Mouse (Mus musculus) ES-E14 (cell line): ENCODE measurements around the gene Rarb. TPM values are rescaled to one million over a fixed set of nuclear protein-coding genes. Genes with fewer than 3 reads are reported as not detected.

Source experiments
- DNase-seq: peaks from one replicate; pipeline ENCODE4 v3.0.0-alpha.2; 2013; ENCODE audit warnings: low read depth, low spot score
- H3K27ac ChIP-seq: 2 replicates; pipeline ENCODE4 v1.5.1; 2012; ENCODE audit warnings: low read depth, mild to moderate bottlenecking, low read length, moderate library complexity, mixed read lengths; ENCODE audit not compliant: poor library complexity, insufficient read depth, severe bottlenecking
- H3K36me3 ChIP-seq: 2 replicates; pipeline ENCODE4 v1.6.1; 2012; ENCODE audit warnings: mild to moderate bottlenecking, low read length, moderate library complexity, mixed read lengths; ENCODE audit not compliant: control insufficient read depth, poor library complexity, insufficient read depth, severe bottlenecking
- H3K4me1 ChIP-seq, 2 experiments: fragments of 150-350 bp in 1 of 2; sonication (generic) in 1 of 2; 2 replicates each; pipeline ENCODE4 v1.6.1; 2012; ENCODE audit warnings: low read length in 2 of 2, mild to moderate bottlenecking in 1 of 2, mixed read lengths in 1 of 2; ENCODE audit not compliant: control insufficient read depth in 2 of 2, insufficient read depth in 2 of 2, poor library complexity in 1 of 2
- H3K4me3 ChIP-seq, 2 experiments: fragments of 150-350 bp in 1 of 2; sonication (generic) in 1 of 2; 2 replicates each; pipeline ENCODE4 v1.5.1; 2012; ENCODE audit warnings: low read length in 2 of 2, low read depth in 1 of 2, mild to moderate bottlenecking in 1 of 2, mixed read lengths in 1 of 2; ENCODE audit not compliant: insufficient read depth in 1 of 2, poor library complexity in 1 of 2, severe bottlenecking in 1 of 2
- H3K9ac ChIP-seq: 2 replicates; pipeline ENCODE4 v1.6.1; 2012; ENCODE audit warnings: low read depth, mild to moderate bottlenecking, low read length, mixed read lengths; ENCODE audit not compliant: poor library complexity, insufficient read depth, severe bottlenecking
- H3K9me3 ChIP-seq: fragments of 150-350 bp; sonication (generic); 2 replicates; pipeline ENCODE4 v1.6.1; 2012; ENCODE audit warnings: low read depth, mild to moderate bottlenecking, low read length; ENCODE audit not compliant: control insufficient read depth, insufficient read depth
- CHD2 ChIP-seq: IDR thresholded peaks from 2 replicates; pipeline ENCODE4 v1.6.1; 2014; ENCODE audit warnings: mild to moderate bottlenecking, low read depth, low read length, inconsistent platforms
- HCFC1 ChIP-seq: IDR thresholded peaks from 2 replicates; pipeline ENCODE4 v1.6.1; 2012; ENCODE audit warnings: low read length, inconsistent platforms, borderline replicate concordance; ENCODE audit not compliant: insufficient read depth
- MAFK ChIP-seq: IDR thresholded peaks from 2 replicates; pipeline ENCODE4 v1.6.1; 2014; ENCODE audit warnings: mild to moderate bottlenecking, low read depth, low read length, inconsistent platforms; ENCODE audit not compliant: insufficient read depth
- ZC3H11A ChIP-seq: IDR thresholded peaks from 2 replicates; pipeline ENCODE4 v1.6.1; 2012; ENCODE audit warnings: low read depth, mild to moderate bottlenecking, inconsistent platforms, low read length, borderline replicate concordance
- ZNF384 ChIP-seq: IDR thresholded peaks from 2 replicates; pipeline ENCODE4 v1.6.1; 2012; ENCODE audit warnings: low read depth, low read length, inconsistent platforms
- in situ Hi-C, 2 experiments: fragments of 600-800 bp; cut with MboI; formaldehyde crosslinking; loops; one replicate each; pipeline ENCODE4 v1.15.1; 2025; ENCODE audit warnings: low sequenced_read_pairs in 2 of 2, inconsistent platforms in 1 of 2; ENCODE audit not compliant: unreplicated experiment in 2 of 2
- total RNA-seq: library from RNA; depleted of rRNA; stranded (reverse); fragments of 300-350 nt; gene quantifications from 2 replicates; pipeline ENCODE4 v1.2.3, GENCODE M21; 2012

The Rarb gene
- total RNA-seq, 1 experiment, result 1.2 TPM

DNA sequence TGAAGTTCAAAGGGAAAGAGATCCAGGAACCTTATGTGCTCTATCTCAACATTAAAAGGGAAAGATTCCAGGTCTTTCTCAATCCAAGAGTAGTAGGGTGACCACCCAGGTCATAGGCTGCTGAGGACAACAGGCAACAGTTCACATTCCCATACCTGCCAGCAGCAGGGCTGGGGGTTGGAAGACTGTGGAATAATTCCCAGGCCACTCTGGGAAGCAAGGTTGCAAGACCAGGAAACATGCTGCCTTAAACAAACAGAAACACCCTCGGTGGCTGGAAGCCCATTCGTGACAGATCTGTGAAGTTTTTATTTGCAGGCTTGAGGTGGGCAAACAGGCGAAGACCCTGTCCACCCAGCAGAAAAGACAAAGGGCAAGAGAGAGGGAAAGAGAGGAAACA is 303.2 kb downstream of the Rarb start:
- in situ Hi-C loops, result no loop called here
- TF ChIP-seq MAFK (no peak), ZC3H11A (no peak), CHD2 (no peak), ZNF384 (no peak)
- no peak for DNase-seq
- H3K4me3 ChIP-seq, result no peak overlapping the region
- no peaks in the 10 kb centered on the region for H3K9me3 ChIP-seq
- H3K36me3 ChIP-seq, result no peaks in the 10 kb centered on the region
- H3K9ac ChIP-seq, result no peak overlapping the region
- no peaks in the 10 kb centered on the region for H3K4me1 ChIP-seq
- no peak overlapping the region for H3K27ac ChIP-seq

DNA sequence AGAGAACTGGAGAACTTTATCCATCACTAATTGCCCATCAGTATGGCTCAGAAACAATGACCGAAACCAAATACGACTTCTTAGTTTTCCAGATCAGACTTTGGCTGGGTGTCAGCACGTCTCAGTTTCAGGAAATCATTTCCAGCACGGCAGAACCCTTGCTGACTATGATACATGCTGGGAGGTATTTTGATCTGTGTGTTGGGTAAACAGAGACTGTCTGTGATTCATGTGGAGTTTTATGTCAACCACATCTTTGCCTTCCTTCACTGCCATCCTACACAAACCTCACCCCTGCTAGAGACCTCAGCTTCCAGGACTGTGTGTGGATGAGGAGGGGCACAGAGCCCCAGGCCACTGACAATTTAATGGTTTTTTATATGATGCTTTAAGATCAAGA is 308.4 kb downstream of the Rarb start:
- H3K9ac ChIP-seq, result no peak overlapping the region
- no peaks in the 10 kb centered on the region for H3K9me3 ChIP-seq
- TF ChIP-seq ZC3H11A (no peak), CHD2 (no peak), MAFK (no peak), ZNF384 (no peak), HCFC1 (no peak)
- no peaks in the 10 kb centered on the region for H3K36me3 ChIP-seq
- no peak for DNase-seq
- no peak overlapping the region for H3K27ac ChIP-seq
- in situ Hi-C loops, result no loop called here
- no peaks in the 10 kb centered on the region for H3K4me1 ChIP-seq
- H3K4me3 ChIP-seq, result no peak overlapping the region

GRCm38 (mm10) chr14:16509825-16510224 is 309.1 kb downstream of the Rarb start:
- no peaks in the 10 kb centered on the region for H3K9me3 ChIP-seq
- no peak overlapping the region for H3K27ac ChIP-seq
- no peaks in the 10 kb centered on the region for H3K4me1 ChIP-seq
- in situ Hi-C loops, result no loop called here
- H3K36me3 ChIP-seq, result no peaks in the 10 kb centered on the region
- H3K4me3 ChIP-seq, result no peak overlapping the region
- DNase-seq, result no peak
- TF ChIP-seq CHD2 (no peak), HCFC1 (no peak), ZNF384 (no peak), ZC3H11A (no peak), MAFK (no peak)
- H3K9ac ChIP-seq, result no peak overlapping the region

- no peak overlapping the region for H3K27ac ChIP-seq
- no peak overlapping the region for H3K4me3 ChIP-seq
- no peaks in the 10 kb centered on the region for H3K36me3 ChIP-seq
- no peak for TF ChIP-seq CHD2
- no peak for TF ChIP-seq MAFK
- TF ChIP-seq HCFC1, result no peak
- TF ChIP-seq ZC3H11A, result no peak
- no peak for TF ChIP-seq ZNF384
- H3K9me3 ChIP-seq, result no peaks in the 10 kb centered on the region
- no peak overlapping the region for H3K9ac ChIP-seq
- in situ Hi-C loops, result no loop called here
- no peak for DNase-seq
- H3K4me1 ChIP-seq, result no peaks in the 10 kb centered on the region
Observed at GRCm38 (mm10) chr14:16508760-16509159, 310.2 kb downstream of the Rarb start.

GRCm38 (mm10) chr14:16497226-16497661 is 321.7 kb downstream of the Rarb start:
- no peak for DNase-seq
- Histone ChIP-seq H3K36me3 (no peaks in the 10 kb centered on the region), H3K4me1 (no peaks in the 10 kb centered on the region), H3K9me3 (no peaks in the 10 kb centered on the region), H3K27ac (no peak overlapping the region), H3K9ac (no peak overlapping the region), H3K4me3 (no peak overlapping the region)
- in situ Hi-C loops, result no loop called here
- TF ChIP-seq MAFK (no peak), ZNF384 (no peak), HCFC1 (no peak), CHD2 (no peak), ZC3H11A (no peak)
